Mouse (Mus musculus) urinary bladder, postnatal 4 days (tissue): ENCODE results near the gene Lipe.
"Not testable (repeated sequence)": the region's sequence is repeated elsewhere in the genome, so short reads cannot be mapped to it uniquely, and the experiment has no call there.

Experiments
- DNase-seq, 2 experiments: peaks; one replicate each; pipeline ENCODE4 v3.0.0; 2021 to 2022; ENCODE audit warnings: low spot score in 2 of 2

The Lipe gene

GRCm38 (mm10) chr7:25398610-25399009 is at the start of gene Lipe:
Lipe (minus strand) TSS chr7:25398710.
- DNase-seq: no peak

GRCm38 (mm10) chr7:25440816-25441153 is 42.3 kb upstream of the Lipe start:
- no peak for DNase-seq

- DNase-seq: no peak
Measured at GRCm38 (mm10) chr7:25439978-25440815, 41.7 kb upstream of the Lipe start.

GRCm38 (mm10) chr7:25439124-25439822 is 40.8 kb upstream of the Lipe start:
- DNase-seq: no peak

GRCm38 (mm10) chr7:25436704-25437103 is 38.2 kb upstream of the Lipe start:
- no peak for DNase-seq

- DNase-seq: no peak
Measured at GRCm38 (mm10) chr7:25436226-25436625, 37.7 kb upstream of the Lipe start.

GRCm38 (mm10) chr7:25435546-25435851 is 37.0 kb upstream of the Lipe start:
- no peak for DNase-seq

GRCm38 (mm10) chr7:25434654-25435545 is 36.4 kb upstream of the Lipe start:
- DNase-seq: no peak

GRCm38 (mm10) chr7:25433781-25434560 is 35.5 kb upstream of the Lipe start:
- no peak for DNase-seq

GRCm38 (mm10) chr7:25433007-25433541 is 34.6 kb upstream of the Lipe start:
- DNase-seq: no peak

GRCm38 (mm10) chr7:25432381-25432780 is 33.9 kb upstream of the Lipe start:
- DNase-seq: peak in 1 of 2 experiments; percentile 8

- no peak for DNase-seq
Measured at GRCm38 (mm10) chr7:25429886-25430784, 31.6 kb upstream of the Lipe start.

- DNase-seq: no peak
Measured at GRCm38 (mm10) chr7:25428321-25428720, 29.8 kb upstream of the Lipe start.

- no peak for DNase-seq
Measured at GRCm38 (mm10) chr7:25427144-25427543, 28.6 kb upstream of the Lipe start.

- DNase-seq: not testable (repeated sequence)
Measured at GRCm38 (mm10) chr7:25426380-25426779, 27.9 kb upstream of the Lipe start.

- peak; percentile 34 to 86 for DNase-seq
Measured at GRCm38 (mm10) chr7:25424429-25424828, 25.9 kb upstream of the Lipe start.

GRCm38 (mm10) chr7:25422286-25422841 is 23.9 kb upstream of the Lipe start:
- no peak for DNase-seq

GRCm38 (mm10) chr7:25419943-25420342 is 21.4 kb upstream of the Lipe start:
- DNase-seq: no peak

GRCm38 (mm10) chr7:25419536-25419935 is 21.0 kb upstream of the Lipe start:
- no peak for DNase-seq

GRCm38 (mm10) chr7:25417597-25417996 is 19.1 kb upstream of the Lipe start:
- DNase-seq: no peak
